Mouse (Mus musculus) olfactory bulb, adult 2 months (tissue): ENCODE results near the gene Cdk17. TPM values are rescaled to one million over a fixed set of nuclear protein-coding genes. Genes with fewer than 3 reads are reported as not detected.
A peak's percentile ranks its signal among the peaks of the same experiment; 100 is the strongest.
"Not testable (repeated sequence)": the region's sequence is repeated elsewhere in the genome, so short reads cannot be mapped to it uniquely, and the experiment has no call there.

Source experiments
- H3K27ac ChIP-seq: fragments of 200-500 bp; 2 replicates; pipeline ENCODE4 v1.5.1; 2012; ENCODE audit warnings: low read depth, low read length; ENCODE audit not compliant: insufficient read depth
- H3K4me1 ChIP-seq: fragments of 200-500 bp; 2 replicates; pipeline ENCODE4 v1.6.1; 2012; ENCODE audit warnings: low read length; ENCODE audit not compliant: control insufficient read depth, insufficient read depth
- H3K4me3 ChIP-seq: fragments of 200-500 bp; 2 replicates; pipeline ENCODE4 v1.5.1; 2012; ENCODE audit warnings: mild to moderate bottlenecking, low read depth, low read length, moderate library complexity; ENCODE audit not compliant: insufficient read depth
- CTCF ChIP-seq: fragments of 200-500 bp; IDR thresholded peaks from 2 replicates; pipeline ENCODE4 v1.5.1; 2012; ENCODE audit warnings: low read depth, mild to moderate bottlenecking, low read length, moderate library complexity; ENCODE audit not compliant: insufficient read depth
- POLR2A ChIP-seq: fragments of 200-500 bp; IDR thresholded peaks from 2 replicates; pipeline ENCODE4 v1.6.1; 2012; ENCODE audit warnings: mild to moderate bottlenecking, low read depth, low read length, moderate library complexity; ENCODE audit not compliant: insufficient read depth
- WGBS: fragments of 180-500 bp; shearing (Covaris S2); methylation state at CpG from one replicate; pipeline ENCODE4 v1.1.7; 2018; 5-methylcytosine and 5-hydroxymethylcytosine counted together
- polyA plus RNA-seq: library from polyadenylated mRNA; stranded (reverse); fragments of >200 nt; gene quantifications from 2 replicates; pipeline ENCODE4 v1.2.4, GENCODE M21; 2012; ENCODE audit warnings: low replicate concordance; ENCODE audit not compliant: missing spikeins, insufficient read depth, insufficient read length

The Cdk17 gene
- polyA plus RNA-seq, 1 experiment, result 158 TPM

- WGBS, result 97% methylated on average over 6 of the region's 6 CpGs
- Histone ChIP-seq H3K4me3 (no peak overlapping the region), H3K4me1 (no peaks in the 10 kb centered on the region), H3K27ac (no peak overlapping the region)
- TF ChIP-seq POLR2A (no peak), CTCF (no peak)
Observed at GRCm38 (mm10) chr10:93147691-93148090, 13.0 kb upstream of the Cdk17 start.

- 78% methylated on average over 1 of the region's 2 CpGs for WGBS
- Histone ChIP-seq H3K27ac (no peak overlapping the region), H3K4me3 (no peak overlapping the region), H3K4me1 (no peaks in the 10 kb centered on the region)
- TF ChIP-seq POLR2A (no peak), CTCF (no peak)
Observed at GRCm38 (mm10) chr10:93149597-93149996, 11.1 kb upstream of the Cdk17 start.

GRCm38 (mm10) chr10:93151775-93152174, 8.9 kb upstream of the Cdk17 start:
- H3K4me3 ChIP-seq, result no peak overlapping the region
- H3K27ac ChIP-seq, result no peak overlapping the region
- 50% methylated on average over 6 of the region's 6 CpGs for WGBS
- no peaks in the 10 kb centered on the region for H3K4me1 ChIP-seq
- TF ChIP-seq CTCF (no peak), POLR2A (no peak)

- no peak for TF ChIP-seq CTCF
- no peak for TF ChIP-seq POLR2A
- H3K4me1 ChIP-seq, result no peaks in the 10 kb centered on the region
- no peak overlapping the region for H3K27ac ChIP-seq
- WGBS, result 92% methylated on average over 5 of the region's 5 CpGs
- H3K4me3 ChIP-seq, result no peak overlapping the region
Observed at GRCm38 (mm10) chr10:93152698-93153097, 8.0 kb upstream of the Cdk17 start.

- H3K4me1 ChIP-seq, H3K27ac ChIP-seq, H3K4me3 ChIP-seq: not testable (repeated sequence)
- WGBS, result 92% methylated on average over 2 of the region's 2 CpGs
Observed at GRCm38 (mm10) chr10:93153404-93153803, 7.3 kb upstream of the Cdk17 start.

GRCm38 (mm10) chr10:93159651-93160496, 801 bp upstream of the Cdk17 start:
- WGBS, result 27% methylated on average over 17 of the region's 17 CpGs
- no peak overlapping the region for H3K27ac ChIP-seq

GRCm38 (mm10) chr10:93160497-93160806, 223 bp upstream of the Cdk17 start:
- Histone ChIP-seq H3K27ac (peak overlapping the region; percentile 95; the same call in 1 of the 2 replicates), H3K4me1 (no peaks in the 10 kb centered on the region), H3K4me3 (peak overlapping the region; percentile 90)
- WGBS, result under 1% methylated on average over 26 of the region's 26 CpGs
- peak; percentile 85 for TF ChIP-seq CTCF
- TF ChIP-seq POLR2A, result no peak

More at GRCm38 (mm10) chr10:93159651-93160496, 801 bp upstream of the Cdk17 start:
- no peaks in the 10 kb centered on the region for H3K4me1 ChIP-seq
- H3K4me3 ChIP-seq, result peak overlapping the region; percentile 32
- no peak for TF ChIP-seq POLR2A
- no peak for TF ChIP-seq CTCF

GRCm38 (mm10) chr10:93161511-93162275, 1.0 kb downstream of the Cdk17 start:
- under 1% methylated on average over 33 of the region's 33 CpGs for WGBS
- TF ChIP-seq POLR2A, result no peak
- no peak for TF ChIP-seq CTCF
- Histone ChIP-seq H3K27ac (peak overlapping the region; percentile 97), H3K4me3 (peak overlapping the region; percentile 90), H3K4me1 (peaks cover 3% of the 10 kb centered on the region; the same call in 1 of the 2 replicates)

GRCm38 (mm10) chr10:93162276-93162971, 1.7 kb downstream of the Cdk17 start:
- H3K4me1 ChIP-seq, result peaks cover 5% of the 10 kb centered on the region
- WGBS, result 14% methylated on average over 11 of the region's 11 CpGs

More at GRCm38 (mm10) chr10:93162276-93162971, 1.7 kb downstream of the Cdk17 start:
- TF ChIP-seq POLR2A (no peak), CTCF (no peak)
- H3K4me3 ChIP-seq, result peak overlapping the region; percentile 90
- peak overlapping the region; percentile 97 for H3K27ac ChIP-seq
